Mouse (Mus musculus): Measurements from ENCODE around the gene Nenf. TPM values are rescaled to one million over a fixed set of nuclear protein-coding genes. Genes with fewer than 3 reads are reported as not detected.

Nenf gene
- 179 TPM for polyA plus RNA-seq (2014; fragmentation: Illumina TruSeq; extraction: RNeasy Lipid Tissue Mini Kit (QIAGEN cat#74804); ENCODE audit: insufficient read depth, low read depth, low replicate concordance)

DNA sequence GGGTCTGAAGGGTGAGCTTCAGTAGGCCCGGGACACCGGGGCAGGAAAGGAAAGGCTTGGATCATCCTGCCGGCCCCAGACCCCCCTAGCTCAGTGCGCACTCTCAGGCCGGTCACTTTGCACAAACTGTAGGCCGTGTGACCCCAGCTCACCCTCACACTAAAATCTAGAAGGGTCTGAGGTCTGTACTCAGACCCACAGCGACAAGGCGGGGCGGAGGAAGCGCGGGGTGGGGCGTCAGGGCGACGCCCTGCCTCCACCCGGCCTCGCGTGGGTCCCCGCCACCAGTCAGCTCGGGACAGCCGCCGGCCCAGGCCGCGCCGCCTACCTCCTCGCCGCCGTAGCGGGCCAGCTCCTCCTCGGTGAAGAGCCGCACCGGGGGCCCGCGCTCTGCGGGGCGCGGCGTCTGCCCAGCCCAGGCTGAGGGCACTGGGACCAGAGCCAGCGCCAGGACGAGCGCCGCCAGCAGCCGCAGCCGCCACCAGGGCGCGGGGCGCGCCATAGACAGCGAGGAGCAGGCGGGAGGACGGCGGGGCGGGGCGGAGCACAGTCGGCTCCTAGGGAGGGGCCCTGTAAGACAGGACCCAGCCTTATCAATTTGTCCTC, at the start of gene Nenf:
Nenf (minus strand) TSS at position 604 of the 606 bp plus-strand sequence.

GRCm38 (mm10) chr1:191325726-191326232, 7.8 kb upstream of the Nenf start, which contains the start of gene Tmem206:
Gene Tmem206, plus strand, starts transcription at chr1:191325912.

Other genes with a start within 250 kb of the Nenf start
- 5.5 TPM for gene Batf3, start 220.3 kb downstream of the Nenf start, polyA plus RNA-seq (2014; fragmentation: Illumina TruSeq; extraction: RNeasy Lipid Tissue Mini Kit (QIAGEN cat#74804); ENCODE audit: insufficient read depth, low read depth, low replicate concordance)
- not detected for gene Fam71a, start 153.4 kb downstream of the Nenf start, polyA plus RNA-seq (2014; fragmentation: Illumina TruSeq; extraction: RNeasy Lipid Tissue Mini Kit (QIAGEN cat#74804); ENCODE audit: insufficient read depth, low read depth, low replicate concordance)
- gene Atf3, start 100.2 kb downstream of the Nenf start, polyA plus RNA-seq (2014; fragmentation: Illumina TruSeq; extraction: RNeasy Lipid Tissue Mini Kit (QIAGEN cat#74804); ENCODE audit: insufficient read depth, low read depth, low replicate concordance) = 12.8 TPM
- 6.4 TPM for gene Tmem206, start 7.7 kb upstream of the Nenf start, polyA plus RNA-seq (2014; fragmentation: Illumina TruSeq; extraction: RNeasy Lipid Tissue Mini Kit (QIAGEN cat#74804); ENCODE audit: insufficient read depth, low read depth, low replicate concordance)
- 91.3 TPM for gene Ppp2r5a, start 85.1 kb upstream of the Nenf start, polyA plus RNA-seq (2014; fragmentation: Illumina TruSeq; extraction: RNeasy Lipid Tissue Mini Kit (QIAGEN cat#74804); ENCODE audit: insufficient read depth, low read depth, low replicate concordance)